Mouse (Mus musculus) forebrain, embryonic 12.5 days (tissue): Measurements from ENCODE around the gene Pilrb1. TPM values are rescaled to one million over a fixed set of nuclear protein-coding genes. Genes with fewer than 3 reads are reported as not detected.
"Not testable (repeated sequence)": the region's sequence is repeated elsewhere in the genome, so short reads cannot be mapped to it uniquely, and the experiment has no call there.

Source experiments
- ATAC-seq: fragments of 200-750 bp; cut with Nextera tagmentation; 2 replicates; pipeline ENCODE4 v1.8.0; 2017; ENCODE audit warnings: moderate TSS enrichment; ENCODE audit not compliant: low FRiP score
- H3K27ac ChIP-seq: fragments of 300-500 bp; sonication (generic); 2 replicates; pipeline ENCODE4 v1.5.1; 2016; ENCODE audit warnings: mild to moderate bottlenecking
- H3K27me3 ChIP-seq: fragments of 300-500 bp; sonication (generic); 2 replicates; pipeline ENCODE4 v1.6.1; 2016; ENCODE audit warnings: mild to moderate bottlenecking
- H3K36me3 ChIP-seq: fragments of 300-500 bp; sonication (generic); replicated peaks from 2 replicates; pipeline ENCODE4 v1.6.1; 2016; ENCODE audit warnings: mild to moderate bottlenecking
- H3K4me1 ChIP-seq: fragments of 300-500 bp; sonication (generic); 2 replicates; pipeline ENCODE4 v1.6.1; 2016
- H3K4me2 ChIP-seq: fragments of 300-500 bp; sonication (generic); 2 replicates; pipeline ENCODE4 v1.6.1; 2016; ENCODE audit warnings: mild to moderate bottlenecking, moderate library complexity
- H3K4me3 ChIP-seq: fragments of 300-500 bp; sonication (generic); replicated peaks from 2 replicates; pipeline ENCODE4 v1.5.1; 2016; ENCODE audit warnings: mild to moderate bottlenecking
- H3K9ac ChIP-seq: fragments of 300-500 bp; sonication (generic); 2 replicates; pipeline ENCODE4 v1.6.1; 2016; ENCODE audit warnings: mild to moderate bottlenecking
- H3K9me3 ChIP-seq: fragments of 300-500 bp; sonication (generic); 2 replicates; pipeline ENCODE4 v1.6.1; 2016
- WGBS: fragments of 180-500 bp; shearing (Covaris S2); methylation state at CpG from one replicate; pipeline ENCODE4 v1.1.7; 2016; 5-methylcytosine and 5-hydroxymethylcytosine counted together
- polyA plus RNA-seq: library from polyadenylated mRNA; unstranded; fragments of >200 nt; fragmentation: Nextera tagmentation; extraction: Ambion mirVana; gene quantifications from 2 replicates; pipeline ENCODE4 v1.2.1, GENCODE M21; 2016

The Pilrb1 gene
- polyA plus RNA-seq, 1 experiment from 2014 or later = not detected

DNA sequence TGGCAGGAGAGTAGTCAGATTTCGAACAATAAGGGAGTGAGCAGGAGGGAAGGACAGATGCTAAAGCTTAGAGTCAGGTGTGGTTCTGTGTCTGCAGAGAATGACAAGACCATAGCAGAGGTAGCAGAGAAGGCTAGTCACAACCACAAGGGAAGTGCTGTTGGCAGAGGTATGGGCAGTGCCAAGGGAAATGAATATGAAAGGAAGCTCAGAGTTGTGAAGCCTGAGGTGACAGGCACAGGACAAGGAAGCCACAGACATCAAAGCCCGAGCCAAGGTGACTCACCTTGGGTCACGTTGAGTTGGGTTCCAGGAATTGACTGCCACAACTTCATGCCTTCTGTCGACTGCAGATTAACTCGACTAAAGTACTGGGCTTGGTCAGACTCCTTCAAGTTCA lies 1.0 kb downstream of the Pilrb1 start:
- WGBS = 72% methylated on average over 5 of the region's 5 CpGs
- not testable (repeated sequence) for ATAC-seq, H3K4me1 ChIP-seq, H3K36me3 ChIP-seq, H3K9me3 ChIP-seq, H3K27me3 ChIP-seq, H3K9ac ChIP-seq, H3K4me2 ChIP-seq, H3K4me3 ChIP-seq, H3K27ac ChIP-seq

DNA sequence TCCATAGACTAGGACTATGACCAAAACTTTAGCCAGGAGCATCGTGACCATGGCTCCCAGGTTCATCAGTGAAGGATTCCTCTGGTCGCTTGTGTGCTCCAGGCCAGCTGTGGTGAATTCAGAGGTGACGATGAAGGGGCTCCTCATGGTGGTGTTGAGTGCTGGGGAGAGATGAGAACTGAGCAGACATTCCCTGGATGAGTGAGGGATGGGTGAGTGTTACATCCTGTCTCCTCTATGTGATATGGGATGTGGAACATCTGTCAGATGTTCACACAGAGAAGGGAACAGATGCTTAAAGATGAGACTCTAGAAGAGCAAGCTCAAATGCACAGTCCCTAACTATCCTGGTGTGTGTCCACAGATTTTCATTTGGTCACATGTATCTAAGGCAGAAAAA lies 3.0 kb downstream of the Pilrb1 start:
- H3K4me2 ChIP-seq, H3K36me3 ChIP-seq, H3K9ac ChIP-seq, ATAC-seq, H3K4me3 ChIP-seq, H3K9me3 ChIP-seq, H3K27me3 ChIP-seq, H3K4me1 ChIP-seq, H3K27ac ChIP-seq: not testable (repeated sequence)
- WGBS = 90% methylated on average over 3 of the region's 3 CpGs

DNA sequence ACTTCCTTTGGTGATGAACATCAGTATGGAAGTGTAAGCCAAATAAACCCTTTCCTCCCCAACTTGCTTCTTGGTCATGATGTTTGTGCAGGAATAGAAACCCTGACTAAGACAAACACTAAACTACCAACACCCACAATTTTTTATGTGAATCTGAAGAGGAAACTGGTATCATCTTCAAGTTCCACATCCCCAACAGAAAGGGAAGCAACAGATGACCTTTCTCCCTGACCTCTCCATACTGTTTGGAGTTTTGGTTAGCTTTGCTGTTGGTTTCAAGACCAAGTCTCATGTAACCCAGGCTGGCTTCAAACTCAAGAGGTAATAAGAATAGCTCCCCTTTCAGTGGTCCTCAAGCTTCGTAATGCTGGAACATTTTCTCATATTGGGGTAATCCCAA lies 7.6 kb downstream of the Pilrb1 start:
- H3K27me3 ChIP-seq, H3K4me3 ChIP-seq, H3K27ac ChIP-seq, H3K36me3 ChIP-seq, H3K4me2 ChIP-seq, ATAC-seq, H3K4me1 ChIP-seq, H3K9ac ChIP-seq, H3K9me3 ChIP-seq: not testable (repeated sequence)
- 90% methylated on average over 1 of the region's 1 CpGs for WGBS

DNA sequence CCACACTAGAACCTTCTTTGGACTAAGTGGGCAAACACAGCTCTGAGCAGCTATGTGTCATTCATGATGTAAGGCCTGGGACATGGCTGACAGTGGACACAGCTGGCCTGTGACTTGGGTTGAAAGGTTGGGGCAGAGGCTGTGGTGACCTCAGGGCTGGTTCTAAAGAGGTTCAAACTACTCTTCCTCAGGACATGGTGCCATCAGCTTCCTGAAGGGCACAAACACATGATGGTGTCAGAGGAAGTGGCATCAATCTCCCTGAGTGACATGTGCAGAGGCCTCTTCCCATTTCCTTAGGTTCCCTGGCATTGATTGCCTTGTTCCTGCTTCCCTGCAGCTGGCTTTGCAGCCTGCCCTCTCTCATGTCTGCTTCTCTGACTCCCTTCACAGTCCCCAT lies 20.8 kb downstream of the Pilrb1 start:
- not testable (repeated sequence) for H3K9ac ChIP-seq, H3K27me3 ChIP-seq, H3K9me3 ChIP-seq, H3K27ac ChIP-seq, H3K4me2 ChIP-seq, H3K36me3 ChIP-seq, ATAC-seq, H3K4me1 ChIP-seq, H3K4me3 ChIP-seq

DNA sequence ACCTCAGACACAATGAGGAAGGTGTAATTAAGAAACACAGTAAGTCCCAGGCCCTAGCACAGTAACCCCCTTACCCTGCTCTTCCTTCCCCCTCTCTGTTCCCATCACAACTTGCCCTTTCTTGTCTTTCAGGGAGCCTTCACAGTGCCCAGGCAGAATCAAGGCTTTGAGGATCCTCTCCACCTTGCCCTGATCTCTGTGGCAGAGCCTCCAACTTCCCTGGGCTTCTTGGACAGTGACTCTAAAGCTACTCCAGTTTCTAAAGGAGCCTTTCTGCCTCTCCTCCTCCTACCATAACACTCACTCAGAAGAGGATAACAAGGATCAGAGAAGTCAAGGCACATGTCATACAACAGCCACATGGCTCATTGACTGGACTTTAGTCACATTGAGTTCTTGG lies 21.3 kb downstream of the Pilrb1 start:
- Histone ChIP-seq H3K9me3 (no peaks in the 10 kb centered on the region), H3K36me3 (no peaks in the 10 kb centered on the region), H3K27ac (no peak overlapping the region), H3K4me3 (no peak overlapping the region), H3K27me3 (no peaks in the 10 kb centered on the region), H3K9ac (no peak overlapping the region), H3K4me1 (no peaks in the 10 kb centered on the region), H3K4me2 (no peak overlapping the region)
- no peak for ATAC-seq

DNA sequence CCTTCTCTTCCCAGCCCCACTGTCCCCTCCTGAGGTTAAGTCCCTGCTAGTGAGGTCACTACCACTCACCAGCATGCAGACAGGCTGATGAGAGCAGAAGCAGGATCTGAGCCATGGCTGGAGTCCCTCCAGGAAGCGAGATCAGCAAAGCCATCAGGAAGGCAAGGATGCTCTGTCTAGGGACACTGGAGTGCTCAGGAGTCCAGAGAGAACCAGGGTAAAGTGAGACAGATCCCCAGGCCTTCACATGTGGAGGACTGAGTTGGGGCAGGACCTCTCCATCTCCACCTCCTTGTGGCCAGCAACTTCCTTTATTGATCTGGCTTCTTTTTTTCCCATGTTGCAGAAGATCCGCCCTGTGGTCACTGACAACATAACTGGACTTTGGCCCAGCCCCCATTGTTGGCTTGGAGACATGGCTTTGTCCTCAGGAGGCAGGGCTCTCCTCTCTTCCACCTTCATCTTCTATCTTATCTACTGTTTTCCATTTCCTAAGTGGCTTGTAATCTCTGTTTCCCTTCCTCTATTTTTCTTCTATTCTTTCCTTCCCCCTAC lies 21.9 kb downstream of the Pilrb1 start, which contains the start of gene Pilra:
TSS of gene Pilra (minus strand) at position 316 of the 555 bp plus-strand sequence.
- H3K4me3 ChIP-seq, H3K4me2 ChIP-seq, H3K9ac ChIP-seq, H3K4me1 ChIP-seq, H3K9me3 ChIP-seq, H3K27ac ChIP-seq, H3K27me3 ChIP-seq, ATAC-seq, H3K36me3 ChIP-seq: not testable (repeated sequence)
- 66% methylated on average over 2 of the region's 2 CpGs for WGBS

DNA sequence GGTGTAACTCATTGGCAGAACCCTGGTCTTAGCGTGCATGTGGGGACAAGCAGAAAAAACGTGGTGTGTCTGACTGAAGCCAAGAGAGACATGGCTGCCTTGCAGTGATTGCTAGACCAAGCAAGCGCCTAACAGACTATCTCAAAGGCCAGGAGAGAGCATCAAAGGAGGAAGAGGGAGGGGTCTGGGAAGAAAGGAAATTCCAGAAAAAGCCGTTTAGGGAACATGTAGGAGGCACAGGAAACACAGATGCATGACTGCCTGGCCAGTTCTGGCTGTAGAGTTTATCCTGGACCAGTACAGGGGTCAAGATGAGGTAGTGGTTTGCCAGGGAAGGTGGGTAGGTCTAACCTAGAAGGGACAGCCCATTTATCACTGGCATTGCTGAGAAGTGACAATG lies 24.4 kb downstream of the Pilrb1 start:
- Histone ChIP-seq H3K4me3 (no peak overlapping the region), H3K36me3 (no peaks in the 10 kb centered on the region), H3K9ac (no peak overlapping the region), H3K4me1 (no peaks in the 10 kb centered on the region), H3K27me3 (no peaks in the 10 kb centered on the region), H3K4me2 (no peak overlapping the region), H3K27ac (no peak overlapping the region), H3K9me3 (no peaks in the 10 kb centered on the region)
- WGBS = 58% methylated on average over 4 of the region's 4 CpGs
- ATAC-seq = no peak

DNA sequence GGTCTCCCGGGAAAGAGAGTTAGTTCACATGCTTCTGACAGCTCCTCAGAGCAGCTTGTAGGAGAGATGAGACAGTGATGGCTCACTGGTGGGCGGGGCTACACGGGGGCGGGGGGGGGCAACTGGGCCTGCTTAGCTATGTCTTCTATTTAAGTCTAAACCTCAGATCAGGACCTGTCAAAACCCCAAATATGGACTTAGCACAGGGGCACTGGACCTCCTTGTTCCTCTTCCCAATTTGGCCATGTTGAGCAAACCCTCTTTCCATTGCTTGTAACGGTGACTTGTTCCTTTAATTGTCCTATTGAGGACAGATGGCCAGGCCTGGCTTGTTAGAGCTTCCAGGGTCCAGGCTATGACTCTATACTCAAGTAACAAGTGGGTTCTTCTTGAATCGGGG lies 26.4 kb downstream of the Pilrb1 start:
- H3K36me3 ChIP-seq = no peaks in the 10 kb centered on the region
- H3K27ac ChIP-seq = no peak overlapping the region
- no peak overlapping the region for H3K4me3 ChIP-seq
- no peaks in the 10 kb centered on the region for H3K9me3 ChIP-seq
- no peak for ATAC-seq
- H3K9ac ChIP-seq = no peak overlapping the region
- WGBS = 77% methylated on average over 4 of the region's 6 CpGs
- no peaks in the 10 kb centered on the region for H3K4me1 ChIP-seq
- H3K4me2 ChIP-seq = no peak overlapping the region
- H3K27me3 ChIP-seq = no peaks in the 10 kb centered on the region

DNA sequence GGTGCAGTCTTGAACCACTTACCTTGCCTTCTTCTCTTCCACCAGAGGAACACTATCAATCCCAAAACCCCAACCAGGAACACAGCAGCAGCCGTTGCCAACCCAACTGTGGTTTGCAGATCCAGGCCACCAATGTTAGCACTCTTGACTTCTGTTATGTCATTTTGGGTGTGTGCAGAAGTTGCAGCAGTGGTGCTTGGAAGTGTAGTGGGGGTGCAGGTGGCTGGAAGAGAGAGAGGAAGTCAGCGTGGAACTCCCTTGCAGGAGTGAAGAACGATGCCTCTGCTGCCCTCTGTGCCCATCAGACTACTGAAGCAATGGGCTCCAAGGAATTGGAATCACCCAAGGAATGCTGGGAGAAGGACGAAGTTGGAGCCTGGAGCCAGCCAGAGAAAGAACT lies 26.8 kb downstream of the Pilrb1 start:
- Histone ChIP-seq H3K4me2 (no peak overlapping the region), H3K9me3 (no peaks in the 10 kb centered on the region), H3K36me3 (no peaks in the 10 kb centered on the region), H3K4me3 (no peak overlapping the region), H3K4me1 (no peaks in the 10 kb centered on the region), H3K27me3 (no peaks in the 10 kb centered on the region), H3K9ac (no peak overlapping the region), H3K27ac (no peak overlapping the region)
- no peak for ATAC-seq
- 94% methylated on average over 4 of the region's 4 CpGs for WGBS

DNA sequence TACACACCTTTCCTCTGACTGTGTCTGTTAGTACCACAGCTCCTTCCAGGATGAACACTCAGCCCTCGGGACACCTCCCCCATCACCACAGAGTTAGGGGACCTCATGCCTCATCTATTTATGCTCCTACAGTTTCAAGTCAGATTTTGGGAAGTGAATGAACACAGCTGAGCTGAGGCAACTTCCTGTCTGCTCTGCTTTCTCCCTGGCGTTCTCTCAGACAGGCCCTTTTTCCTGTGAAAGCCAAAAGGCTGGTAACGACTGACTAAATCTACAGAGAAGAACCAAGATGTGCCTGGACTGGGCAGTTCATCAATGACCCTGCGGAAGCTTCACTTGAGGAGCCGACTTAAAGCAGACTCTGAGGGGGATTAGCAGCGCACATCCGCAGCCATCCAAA lies 27.7 kb downstream of the Pilrb1 start:
- no peaks in the 10 kb centered on the region for H3K27me3 ChIP-seq
- 85% methylated on average over 7 of the region's 7 CpGs for WGBS
- no peak overlapping the region for H3K4me3 ChIP-seq
- ATAC-seq = no peak
- no peak overlapping the region for H3K9ac ChIP-seq
- H3K36me3 ChIP-seq = no peaks in the 10 kb centered on the region
- H3K27ac ChIP-seq = no peak overlapping the region
- H3K9me3 ChIP-seq = no peaks in the 10 kb centered on the region
- no peaks in the 10 kb centered on the region for H3K4me1 ChIP-seq
- H3K4me2 ChIP-seq = no peak overlapping the region

DNA sequence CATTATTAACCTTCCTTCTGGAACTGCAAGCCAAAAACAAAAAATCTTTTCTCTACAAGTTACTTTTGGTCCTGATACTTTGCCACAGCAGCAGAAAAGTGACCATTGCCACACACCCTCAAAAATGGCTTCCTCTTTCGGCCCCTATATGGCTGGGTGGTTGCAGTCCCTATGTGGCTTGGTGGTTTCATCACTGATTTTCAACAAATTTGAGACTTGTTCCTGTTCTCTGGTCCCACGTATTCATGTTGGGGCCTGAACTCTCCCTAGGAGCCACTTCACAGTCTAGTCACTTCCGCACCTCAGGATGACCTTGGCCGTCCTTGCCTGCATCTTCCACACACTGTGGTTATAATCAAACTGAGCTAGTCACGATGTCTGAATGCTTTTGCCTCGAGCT lies 29.2 kb downstream of the Pilrb1 start:
- Histone ChIP-seq H3K9ac (no peak overlapping the region), H3K4me2 (no peak overlapping the region), H3K4me1 (no peaks in the 10 kb centered on the region), H3K9me3 (no peaks in the 10 kb centered on the region), H3K27ac (no peak overlapping the region), H3K27me3 (no peaks in the 10 kb centered on the region), H3K36me3 (no peaks in the 10 kb centered on the region), H3K4me3 (no peak overlapping the region)
- ATAC-seq = no peak
- 83% methylated on average over 6 of the region's 6 CpGs for WGBS

DNA sequence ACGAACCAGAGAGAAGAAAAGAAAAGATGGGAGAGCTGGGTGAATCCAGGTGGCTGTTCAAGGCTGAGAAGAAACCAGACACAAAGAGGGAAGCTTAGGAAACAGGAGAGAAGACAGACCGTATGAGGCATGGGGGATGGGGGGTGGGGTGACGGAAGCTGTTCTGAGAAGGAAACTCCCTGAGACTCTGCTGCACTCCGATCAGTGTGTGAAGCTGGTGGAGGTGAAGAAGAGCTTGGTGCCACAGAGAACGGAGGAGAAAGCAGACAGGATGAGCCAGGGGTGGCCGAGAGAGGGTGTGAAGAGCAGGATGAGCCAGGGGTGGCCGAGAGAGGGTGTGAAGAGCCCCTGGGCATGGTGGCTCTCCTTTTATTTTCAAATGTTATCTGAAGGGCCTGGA lies 31.5 kb downstream of the Pilrb1 start:
- no peak overlapping the region for H3K4me3 ChIP-seq
- no peak for ATAC-seq
- H3K27ac ChIP-seq = no peak overlapping the region
- 67% methylated on average over 7 of the region's 7 CpGs for WGBS
- no peaks in the 10 kb centered on the region for H3K36me3 ChIP-seq
- no peaks in the 10 kb centered on the region for H3K27me3 ChIP-seq
- H3K4me1 ChIP-seq = no peaks in the 10 kb centered on the region
- H3K4me2 ChIP-seq = no peak overlapping the region
- no peak overlapping the region for H3K9ac ChIP-seq
- no peaks in the 10 kb centered on the region for H3K9me3 ChIP-seq

DNA sequence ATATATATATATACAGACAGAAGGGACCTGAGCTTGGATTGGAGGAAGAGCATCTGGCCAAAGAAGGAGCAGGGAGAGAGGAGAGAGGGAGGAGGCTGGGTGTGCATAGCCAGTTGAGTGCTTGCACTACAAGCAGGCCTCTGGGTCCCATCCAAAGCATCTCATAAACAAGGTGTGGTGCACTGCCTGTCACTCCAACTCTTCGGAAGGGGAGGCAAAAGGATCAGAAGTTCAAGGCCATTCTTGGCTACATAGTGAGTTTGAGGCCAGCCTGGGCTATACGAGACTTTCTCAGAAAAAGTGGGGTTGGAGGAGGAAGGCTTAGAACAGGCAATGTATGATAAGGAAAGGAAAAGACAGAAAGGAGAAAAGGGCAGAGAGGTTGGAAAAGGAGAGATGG lies 31.9 kb downstream of the Pilrb1 start:
- Histone ChIP-seq H3K4me3 (no peak overlapping the region), H3K9me3 (no peaks in the 10 kb centered on the region), H3K27me3 (no peaks in the 10 kb centered on the region), H3K4me1 (no peaks in the 10 kb centered on the region), H3K27ac (no peak overlapping the region), H3K4me2 (no peak overlapping the region), H3K36me3 (no peaks in the 10 kb centered on the region), H3K9ac (no peak overlapping the region)
- 81% methylated on average over 2 of the region's 2 CpGs for WGBS
- ATAC-seq = no peak

DNA sequence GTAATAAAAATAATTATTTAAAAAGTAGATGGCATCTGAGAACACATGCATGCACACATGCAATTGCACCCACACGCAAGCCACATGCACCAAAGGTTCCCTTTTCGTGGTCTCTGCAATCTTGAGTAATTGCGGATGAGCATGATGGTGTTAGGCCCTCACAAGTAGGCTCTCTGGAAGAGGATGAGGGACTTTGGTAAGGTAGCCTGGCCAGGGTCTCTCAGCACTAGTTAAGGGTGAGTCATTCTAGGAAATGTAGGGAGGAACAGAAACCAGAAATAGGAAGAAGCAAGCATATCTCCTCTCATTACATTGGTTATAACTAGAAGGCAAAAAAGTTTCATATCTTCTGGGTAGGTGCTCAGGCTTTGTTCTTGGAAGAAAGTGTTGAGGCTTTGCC lies 32.9 kb downstream of the Pilrb1 start:
- Histone ChIP-seq H3K27me3 (no peaks in the 10 kb centered on the region), H3K9ac (no peak overlapping the region), H3K9me3 (no peaks in the 10 kb centered on the region), H3K4me1 (no peaks in the 10 kb centered on the region), H3K27ac (no peak overlapping the region), H3K36me3 (no peaks in the 10 kb centered on the region), H3K4me3 (no peak overlapping the region), H3K4me2 (no peak overlapping the region)
- ATAC-seq = no peak
- 93% methylated on average over 3 of the region's 3 CpGs for WGBS
